Mouse (Mus musculus): Measurements from ENCODE around the gene Ppm1d. TPM values are rescaled to one million over a fixed set of nuclear protein-coding genes. Genes with fewer than 3 reads are reported as not detected.

The Ppm1d gene
- polyA plus RNA-seq (2012): 10.5 TPM in 2 replicates

DNA sequence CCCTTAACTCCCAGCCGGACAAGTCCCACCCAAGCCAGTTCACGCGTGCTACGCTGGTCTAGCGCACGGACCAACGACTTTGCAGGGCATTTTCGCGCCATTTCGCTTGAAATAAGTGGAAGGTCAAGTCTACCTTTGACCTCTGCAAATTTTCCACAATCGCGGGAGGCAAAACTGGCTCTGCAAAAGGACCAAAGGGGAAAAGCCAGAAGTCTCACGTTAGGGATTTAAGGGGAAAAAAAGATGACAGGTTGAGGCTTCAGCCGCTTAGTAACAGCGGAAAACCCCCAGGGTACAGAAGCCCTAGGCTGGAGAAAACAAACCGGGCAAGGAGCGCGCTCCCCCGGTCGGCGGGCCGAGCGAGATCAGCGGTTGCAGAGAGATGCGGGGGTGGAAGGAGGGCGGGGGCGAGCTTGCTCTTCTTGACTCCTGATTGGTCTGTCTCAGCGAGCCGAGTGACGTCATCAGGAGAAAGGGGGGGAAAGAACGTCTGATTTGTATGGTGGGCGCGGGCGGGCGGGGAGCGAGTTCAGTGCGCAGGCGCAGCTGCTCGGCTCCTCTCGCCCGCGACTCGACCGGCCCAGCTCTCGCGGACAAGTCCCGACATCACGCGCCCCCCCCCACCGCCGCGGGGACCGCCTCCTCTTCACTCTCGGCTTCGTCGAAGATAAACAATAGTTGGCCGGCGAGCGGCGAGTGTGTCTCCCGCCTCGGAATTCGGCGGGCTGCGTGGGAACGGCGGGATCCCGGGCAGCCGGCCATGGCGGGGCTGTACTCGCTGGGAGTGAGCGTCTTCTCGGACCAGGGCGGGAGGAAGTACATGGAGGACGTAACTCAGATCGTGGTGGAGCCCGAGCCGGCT lies at the start of gene Ppm1d:
Gene Ppm1d (plus strand): TSS at position 532 of the 862 bp plus-strand sequence.
- no peak for TF ChIP-seq GATA1 (IDR thresholded peaks at IDR 0.05; ENCODE audit: low read length)

DNA sequence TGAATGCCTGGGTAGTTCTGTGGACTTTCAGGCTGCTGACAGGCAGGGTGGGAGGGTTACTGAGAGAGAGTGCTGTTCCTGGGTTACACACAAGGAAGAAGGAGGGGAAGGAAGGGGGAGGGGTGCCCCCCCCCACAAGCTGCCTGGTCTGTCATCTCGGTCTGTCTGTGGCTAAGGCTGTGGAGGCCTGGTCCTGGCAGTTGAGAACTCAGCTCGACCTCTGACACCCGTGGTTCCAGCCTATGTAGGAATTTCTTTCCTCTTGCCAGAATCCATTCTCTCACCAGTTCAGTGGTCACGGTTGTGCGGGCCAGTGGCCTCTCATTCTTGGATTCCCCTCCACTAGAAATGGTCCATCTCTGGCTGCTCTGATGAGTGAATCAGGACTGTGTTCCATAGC lies 46.4 kb upstream of the Ppm1d start:
- no peak for TF ChIP-seq GATA1 (IDR thresholded peaks at IDR 0.05; ENCODE audit: low read length)

DNA sequence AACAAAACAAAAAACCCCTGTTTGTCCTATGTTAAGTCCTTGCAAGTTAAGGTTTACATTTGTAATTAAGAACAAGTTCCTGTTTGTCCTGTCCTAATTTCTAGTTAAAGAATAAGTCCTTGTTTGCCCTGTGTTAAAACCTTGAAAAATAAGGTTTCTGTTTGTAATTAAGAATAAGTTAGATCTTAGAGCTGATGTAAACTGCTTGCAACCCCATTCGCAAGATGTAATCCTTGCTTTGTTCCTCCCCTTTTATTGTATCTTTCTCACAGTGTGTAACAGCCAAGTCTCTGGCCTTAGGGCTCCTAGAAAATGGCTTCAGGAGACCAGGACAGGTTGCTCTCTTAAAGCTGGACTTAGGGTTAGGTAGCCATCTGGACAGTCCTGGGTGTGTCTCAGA lies 43.7 kb upstream of the Ppm1d start:
- TF ChIP-seq GATA1 (IDR thresholded peaks at IDR 0.05; ENCODE audit: low read length): no peak

DNA sequence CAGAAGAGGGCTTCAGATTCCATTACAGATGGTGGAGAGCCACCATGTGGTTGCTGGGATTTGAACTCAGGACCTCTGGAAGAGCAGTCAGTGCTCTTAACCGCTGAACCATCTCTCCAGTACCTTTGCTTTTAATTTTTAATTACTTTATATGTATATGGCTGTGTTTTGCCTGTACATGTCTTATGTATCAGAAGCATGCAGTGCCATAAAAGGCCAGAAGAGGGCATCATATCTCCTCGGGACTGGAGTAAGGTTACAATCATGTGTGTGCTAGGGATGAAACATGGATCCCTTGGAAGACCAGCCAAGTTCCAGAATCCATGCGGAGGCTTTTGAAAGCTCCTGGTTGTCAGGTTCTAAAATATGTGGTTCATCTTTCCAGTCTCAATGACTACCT lies 40.4 kb upstream of the Ppm1d start:
- TF ChIP-seq GATA1 (IDR thresholded peaks at IDR 0.05; ENCODE audit: low read length): no peak

DNA sequence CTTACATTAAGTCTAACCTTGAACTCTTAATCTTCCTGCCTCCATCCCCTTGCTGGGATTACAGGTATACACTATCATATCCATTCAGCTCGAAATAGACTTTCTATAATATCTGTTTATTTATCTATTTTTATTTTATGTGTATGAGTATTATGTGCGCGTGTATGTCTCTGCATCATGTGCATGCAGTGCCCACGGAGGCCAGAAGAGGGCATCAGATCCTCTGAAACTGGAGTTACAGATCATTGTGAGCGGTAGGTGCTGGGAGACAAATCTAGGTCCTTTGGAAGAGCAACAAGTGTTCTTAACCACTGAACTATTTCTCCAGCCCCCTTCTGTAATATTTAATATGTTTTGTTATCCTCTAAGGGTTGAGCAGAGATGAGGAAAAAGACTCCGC lies 37.7 kb upstream of the Ppm1d start:
- no peak for TF ChIP-seq GATA1 (IDR thresholded peaks at IDR 0.05; ENCODE audit: low read length)

DNA sequence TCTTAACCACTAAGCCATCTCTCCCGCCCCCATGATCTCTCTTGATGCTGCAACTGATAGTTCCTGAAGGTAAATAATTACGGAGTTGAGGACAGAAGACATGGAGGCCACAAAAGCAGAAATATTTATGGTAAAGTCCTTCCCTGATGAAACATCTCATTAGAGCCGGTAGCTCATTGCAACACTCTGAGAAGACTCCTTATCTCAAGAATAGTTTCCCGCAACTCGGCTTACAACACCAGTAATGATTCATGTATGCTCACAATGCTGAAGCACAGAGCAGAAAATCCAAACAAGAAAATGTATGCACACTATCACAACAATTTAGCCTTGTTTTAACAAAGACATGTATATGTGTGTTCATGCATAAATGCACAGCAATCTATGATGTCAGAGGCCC lies 35.9 kb upstream of the Ppm1d start:
- no peak for TF ChIP-seq GATA1 (IDR thresholded peaks at IDR 0.05; ENCODE audit: low read length)

DNA sequence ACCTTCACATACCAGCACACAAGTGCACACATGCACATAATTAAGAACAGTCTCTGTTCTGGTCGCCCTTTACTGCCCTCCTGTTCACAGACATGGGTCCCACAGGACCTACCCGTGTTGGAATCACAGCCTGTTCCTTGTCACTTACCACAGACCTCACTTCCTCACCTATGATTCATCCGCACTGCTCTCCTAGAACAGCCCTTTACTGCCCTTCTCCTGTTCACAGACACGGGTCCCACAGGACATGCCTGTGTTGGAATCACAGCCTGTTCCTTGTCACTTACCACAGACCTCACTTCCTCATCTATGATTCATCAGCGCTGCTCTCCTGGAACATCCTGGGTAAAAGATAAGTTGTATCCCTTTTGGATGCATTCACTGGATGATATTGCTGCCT lies 33.4 kb upstream of the Ppm1d start:
- TF ChIP-seq GATA1 (IDR thresholded peaks at IDR 0.05; ENCODE audit: low read length): no peak

DNA sequence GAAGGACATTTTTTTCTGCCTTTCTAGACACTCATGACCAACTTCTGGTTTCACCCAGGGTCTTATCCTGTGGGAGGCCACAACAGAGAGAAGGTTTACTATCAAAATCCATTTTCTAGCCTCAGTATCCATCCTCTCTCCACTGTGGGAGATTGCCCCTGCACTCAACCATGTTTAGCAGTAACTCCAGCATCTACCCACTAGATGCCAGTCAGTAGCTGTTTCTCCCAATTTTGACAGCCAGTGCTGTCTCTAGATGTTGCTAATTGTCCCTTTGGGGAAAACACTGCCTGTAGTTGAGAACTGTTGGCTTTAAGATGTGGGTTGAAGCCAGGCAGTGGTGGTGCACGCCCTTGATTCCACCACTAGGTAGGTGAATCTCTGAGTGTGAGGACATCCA lies 32.9 kb upstream of the Ppm1d start:
- no peak for TF ChIP-seq GATA1 (IDR thresholded peaks at IDR 0.05; ENCODE audit: low read length)

DNA sequence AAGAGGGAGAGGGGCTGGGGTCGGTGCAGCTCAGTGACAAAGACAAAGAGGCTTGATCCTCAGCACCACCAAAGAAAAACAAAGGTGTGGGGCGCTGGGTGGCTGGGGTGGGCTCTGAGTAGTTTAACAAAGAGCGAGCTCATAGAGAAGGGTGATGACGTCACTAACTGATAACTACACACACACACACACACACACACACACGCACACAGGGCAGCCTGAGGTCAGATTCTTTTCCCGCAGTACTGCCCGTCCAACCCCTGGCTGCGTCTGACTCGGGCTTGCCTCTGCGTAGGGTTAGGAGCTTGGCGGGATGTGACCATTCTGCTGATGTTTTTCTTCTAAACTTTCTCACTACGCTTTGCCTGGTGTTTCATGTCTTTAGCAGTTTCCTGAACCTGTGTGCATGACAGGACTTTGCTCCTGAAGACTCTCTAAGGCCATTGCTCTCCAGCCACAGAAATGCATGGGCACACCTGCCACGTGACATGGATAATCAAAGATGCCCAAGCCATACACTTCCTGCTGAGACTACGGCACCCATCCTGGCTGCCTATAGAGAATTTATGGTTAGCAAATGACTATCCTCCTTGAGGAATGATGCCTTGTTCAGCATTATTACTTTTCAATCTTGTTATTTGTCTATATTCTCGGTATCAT lies 29.7 kb upstream of the Ppm1d start:
- TF ChIP-seq GATA1 (IDR thresholded peaks at IDR 0.05; ENCODE audit: low read length): no peak

DNA sequence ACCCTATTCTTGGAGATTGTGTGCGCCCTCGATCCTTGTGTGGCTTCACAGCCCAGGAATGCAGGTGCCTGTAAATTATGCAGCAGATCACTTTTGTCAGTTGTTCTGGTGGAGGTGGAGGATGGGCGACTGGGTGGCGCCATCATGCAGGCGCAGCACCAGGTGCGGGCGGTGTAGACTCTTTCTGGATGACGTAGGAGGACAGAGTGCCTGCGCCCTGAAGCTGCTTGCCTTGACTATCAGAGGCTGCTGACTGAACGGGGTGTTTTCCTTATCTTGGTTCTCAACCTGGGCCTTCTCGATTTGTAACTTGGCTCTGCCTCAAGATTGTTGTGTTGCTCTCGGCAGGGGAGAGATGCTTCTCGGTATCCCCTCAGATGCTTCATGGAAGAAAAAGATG lies 13.1 kb upstream of the Ppm1d start:
- peak; percentile 15 for TF ChIP-seq GATA1 (IDR thresholded peaks at IDR 0.05; ENCODE audit: low read length)

DNA sequence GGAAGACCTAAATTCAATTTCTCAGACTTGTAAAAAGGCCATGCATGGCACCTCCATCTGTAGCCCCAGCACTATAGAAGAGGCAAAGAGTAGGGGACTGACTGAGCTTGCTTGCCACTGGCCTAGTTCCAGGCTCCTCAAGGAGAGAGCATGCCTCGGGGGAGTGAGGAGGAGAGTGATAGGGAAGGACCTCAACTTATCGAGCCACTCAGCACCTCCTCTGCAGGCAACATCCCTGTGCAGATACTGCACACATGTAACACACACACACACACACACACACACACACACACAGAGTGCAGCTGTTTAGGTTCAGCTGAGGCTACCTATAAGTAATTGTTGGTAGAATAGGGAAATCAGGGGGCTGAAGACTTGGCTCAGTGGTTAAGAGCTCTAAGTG lies 11.2 kb upstream of the Ppm1d start:
- TF ChIP-seq GATA1 (IDR thresholded peaks at IDR 0.05; ENCODE audit: low read length): no peak

DNA sequence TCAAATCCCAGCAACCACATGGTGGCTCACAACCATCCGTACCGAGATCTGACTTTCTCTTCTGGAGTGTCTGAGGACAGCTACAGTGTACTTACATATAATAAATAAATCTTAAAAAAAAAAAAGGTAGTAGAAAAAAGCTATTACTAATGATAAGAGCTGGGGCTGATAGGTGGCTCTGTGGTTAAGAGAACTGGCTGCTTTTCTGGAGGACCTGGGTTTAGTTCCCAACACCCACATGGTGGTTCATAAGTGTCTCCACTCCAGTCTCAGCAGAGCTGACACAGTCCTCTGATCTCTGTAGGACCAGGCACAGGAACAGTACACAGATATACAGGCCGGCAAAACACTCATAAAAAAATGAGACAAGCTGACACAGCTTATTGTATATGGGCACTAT lies 9.9 kb upstream of the Ppm1d start:
- TF ChIP-seq GATA1 (IDR thresholded peaks at IDR 0.05; ENCODE audit: low read length): no peak

DNA sequence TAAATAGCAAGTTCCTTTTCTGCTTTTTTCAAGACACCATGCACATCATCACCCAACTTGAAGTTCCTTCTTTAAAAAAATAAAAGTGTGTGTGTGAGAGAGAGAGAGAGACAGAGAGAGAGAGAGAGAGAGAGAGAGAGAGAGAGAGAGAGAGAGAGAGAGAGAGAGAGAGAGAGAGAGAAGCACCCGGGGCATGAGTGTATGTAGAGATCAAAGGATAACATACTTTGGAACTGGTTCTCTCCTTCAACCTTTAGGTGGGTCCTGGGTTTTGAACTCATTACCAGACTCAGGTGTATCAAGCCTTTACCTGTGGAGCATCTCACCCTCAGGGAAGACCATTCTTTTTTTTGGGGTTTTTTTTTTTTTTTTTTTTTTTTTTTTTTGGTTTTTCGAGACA lies 9.2 kb upstream of the Ppm1d start:
- TF ChIP-seq GATA1 (IDR thresholded peaks at IDR 0.05; ENCODE audit: low read length): no peak

DNA sequence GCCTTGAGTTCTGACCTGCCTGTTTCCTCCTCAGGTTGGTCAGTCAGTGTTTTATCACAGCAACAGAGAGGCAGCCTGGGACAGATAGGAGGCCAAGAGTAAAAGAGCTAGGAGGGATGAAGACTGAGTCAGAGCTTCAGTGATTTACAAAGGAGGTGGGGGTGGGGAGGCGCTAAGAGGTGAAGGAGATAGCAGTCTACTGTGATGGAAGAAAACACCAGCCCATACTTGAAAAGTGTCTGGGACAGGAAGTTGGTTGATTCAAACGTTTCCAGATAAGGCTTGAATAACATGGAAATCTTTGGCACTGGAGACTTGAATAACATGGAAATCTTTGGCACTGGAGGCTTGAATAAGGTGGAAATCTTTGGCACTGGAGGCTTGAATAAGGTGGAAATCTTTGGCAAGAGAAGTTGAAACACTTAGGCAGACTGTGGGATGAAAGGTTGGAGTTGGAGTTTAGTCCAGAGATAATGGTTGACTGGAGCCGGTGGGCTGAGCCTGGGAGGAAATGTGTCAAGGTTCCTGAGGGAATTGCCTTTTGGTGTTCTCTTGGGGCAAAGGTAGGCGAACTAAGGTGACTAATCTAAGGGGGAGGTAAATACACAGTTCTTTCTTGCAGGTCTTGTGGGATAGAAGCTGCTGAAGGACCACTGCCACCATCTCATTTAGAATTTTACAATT lies 4.3 kb upstream of the Ppm1d start:
- no peak for TF ChIP-seq GATA1 (IDR thresholded peaks at IDR 0.05; ENCODE audit: low read length)

DNA sequence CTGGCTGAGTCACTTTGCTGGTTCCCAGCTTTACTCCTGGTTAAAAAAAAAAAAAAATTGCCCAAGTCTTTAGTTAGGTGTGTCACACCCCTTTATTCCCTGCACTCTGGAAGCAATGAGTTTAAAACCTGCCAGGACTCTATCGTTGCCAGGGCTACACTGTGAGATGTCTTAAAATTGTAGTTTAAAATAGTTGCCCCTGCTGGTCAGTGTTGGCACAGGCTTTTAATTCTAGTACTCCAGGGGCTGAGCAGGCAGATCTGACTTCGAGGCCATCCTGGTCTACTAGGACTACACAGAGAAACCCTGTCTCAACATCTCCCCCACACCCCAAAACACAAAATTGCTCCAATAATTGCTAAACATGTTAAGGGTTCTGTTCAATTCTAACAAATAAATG lies 2.2 kb upstream of the Ppm1d start:
- TF ChIP-seq GATA1 (IDR thresholded peaks at IDR 0.05; ENCODE audit: low read length): no peak

DNA sequence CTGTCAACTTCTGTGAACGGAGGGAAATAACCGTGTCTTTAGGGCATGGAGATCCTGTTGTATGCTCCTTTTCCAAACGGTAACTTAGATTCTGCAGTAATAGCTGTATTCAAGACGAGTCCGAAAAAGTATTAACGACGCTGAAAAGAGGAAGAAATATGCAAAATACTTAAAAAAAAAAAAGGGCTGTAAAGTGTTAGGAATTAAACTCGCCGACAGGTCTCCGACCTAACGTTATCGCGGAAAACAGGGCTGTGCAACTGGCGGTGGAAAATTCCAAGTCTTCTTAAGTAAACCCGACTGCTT lies 684 bp upstream of the Ppm1d start:
- TF ChIP-seq GATA1 (IDR thresholded peaks at IDR 0.05; ENCODE audit: low read length): no peak

All from G1E-ER4 (cell line).